Mouse (Mus musculus): ENCODE measurements around the gene Sdf2l1. TPM values are rescaled to one million over a fixed set of nuclear protein-coding genes. Genes with fewer than 3 reads are reported as not detected.
A peak's percentile ranks its signal among the peaks of the same experiment; 100 is the strongest.

The Sdf2l1 gene
- polyA plus RNA-seq, 1 experiment from 2014 or later, result 43.4 TPM

DNA sequence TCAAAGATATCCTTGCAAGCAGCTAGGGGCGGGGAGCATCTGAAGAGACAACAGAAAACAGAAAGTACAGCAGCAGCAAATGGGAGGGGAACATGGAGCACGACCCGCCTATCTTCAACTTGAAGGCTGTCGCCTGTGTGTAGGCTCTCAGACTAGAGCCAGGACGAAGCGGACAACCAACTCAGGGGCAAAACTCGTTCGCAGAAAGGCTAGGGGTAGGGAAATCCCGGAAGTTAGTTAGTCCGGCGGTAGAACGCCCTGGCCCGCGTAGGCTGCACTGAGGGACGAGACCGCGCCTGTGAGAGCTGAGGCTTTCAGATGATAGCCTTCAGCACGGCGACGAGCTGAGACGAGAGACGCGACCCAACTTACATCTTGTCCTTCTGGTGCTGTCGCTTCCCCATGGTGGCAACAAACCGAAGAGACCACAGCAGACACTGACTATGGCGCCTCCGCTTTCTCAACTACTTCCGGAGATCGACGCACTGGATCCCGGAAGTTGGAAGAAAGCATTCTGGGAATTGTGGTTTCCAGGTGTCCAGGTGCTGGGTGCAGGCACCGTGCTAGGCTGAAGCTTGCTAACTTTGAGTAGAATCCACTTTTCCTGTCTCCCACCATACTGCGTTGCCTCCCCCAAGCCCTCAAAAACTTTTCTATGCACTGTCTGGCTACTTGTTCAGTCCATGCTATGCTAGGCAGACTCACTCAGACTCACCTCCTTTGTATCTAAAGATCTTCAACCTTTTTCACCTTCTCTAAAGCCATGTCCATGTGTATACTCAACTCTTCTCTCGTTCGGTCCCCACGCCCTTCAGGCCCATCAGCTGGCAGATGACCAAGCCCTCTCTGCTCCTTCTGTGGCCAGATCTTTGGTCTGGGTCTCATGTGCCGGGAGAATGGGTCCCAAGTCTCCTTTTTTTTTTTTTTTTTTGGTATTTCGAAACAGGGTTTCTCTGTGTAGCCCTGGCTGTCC lies 21.1 kb downstream of the Sdf2l1 start, which contains the start of gene Ppil2:
Gene Ppil2 (minus strand): TSS at position 487 of the 973 bp plus-strand sequence.
- H3K4me1 ChIP-seq, result peaks cover 18% of the 10 kb centered on the region
- peaks cover 21% of the 10 kb centered on the region for H3K36me3 ChIP-seq
- no peaks in the 10 kb centered on the region for H3K9me3 ChIP-seq
- peak; percentile 83 for ATAC-seq (replicated peaks)
- peak within 1 kb of the TSS; percentile 62 for H3K4me2 ChIP-seq (replicated peaks)
- H3K9ac ChIP-seq (replicated peaks), result peak within 1 kb of the TSS; percentile 63
- H3K4me3 ChIP-seq, result peak within 1 kb of the TSS; percentile 79
- no peaks in the 10 kb centered on the region for H3K27me3 ChIP-seq
- 9% methylated on average over 38 of the region's 38 CpGs for WGBS
- H3K27ac ChIP-seq (replicated peaks), result peak within 1 kb of the TSS; percentile 67

DNA sequence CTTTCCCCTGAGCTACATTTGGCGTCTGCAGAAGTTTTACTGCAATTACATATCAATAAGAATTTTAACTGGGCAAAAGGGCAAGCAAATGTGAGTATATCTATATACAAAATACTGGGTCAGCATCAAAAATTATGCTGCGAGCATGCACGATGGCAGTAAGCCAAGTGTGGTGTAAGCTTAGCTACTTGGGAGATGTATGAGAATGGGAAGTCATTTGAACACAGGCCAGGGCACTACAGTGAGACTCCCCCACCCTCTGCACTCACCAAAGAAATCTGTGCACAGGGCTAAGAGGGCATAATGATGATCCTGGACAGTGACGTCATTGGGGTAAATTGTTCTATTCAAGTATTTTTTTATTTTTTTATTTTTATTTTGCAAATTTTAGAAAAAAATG lies 27.6 kb downstream of the Sdf2l1 start:
- WGBS, result 79% methylated on average over 4 of the region's 4 CpGs
- Histone ChIP-seq H3K4me3 (no peak overlapping the region), H3K27ac (replicated peaks) (no peak overlapping the region), H3K9ac (replicated peaks) (no peak overlapping the region), H3K4me1 (peaks cover 23% of the 10 kb centered on the region), H3K9me3 (no peaks in the 10 kb centered on the region), H3K36me3 (peaks cover 46% of the 10 kb centered on the region), H3K4me2 (replicated peaks) (no peak overlapping the region), H3K27me3 (no peaks in the 10 kb centered on the region)
- ATAC-seq (replicated peaks), result no peak

DNA sequence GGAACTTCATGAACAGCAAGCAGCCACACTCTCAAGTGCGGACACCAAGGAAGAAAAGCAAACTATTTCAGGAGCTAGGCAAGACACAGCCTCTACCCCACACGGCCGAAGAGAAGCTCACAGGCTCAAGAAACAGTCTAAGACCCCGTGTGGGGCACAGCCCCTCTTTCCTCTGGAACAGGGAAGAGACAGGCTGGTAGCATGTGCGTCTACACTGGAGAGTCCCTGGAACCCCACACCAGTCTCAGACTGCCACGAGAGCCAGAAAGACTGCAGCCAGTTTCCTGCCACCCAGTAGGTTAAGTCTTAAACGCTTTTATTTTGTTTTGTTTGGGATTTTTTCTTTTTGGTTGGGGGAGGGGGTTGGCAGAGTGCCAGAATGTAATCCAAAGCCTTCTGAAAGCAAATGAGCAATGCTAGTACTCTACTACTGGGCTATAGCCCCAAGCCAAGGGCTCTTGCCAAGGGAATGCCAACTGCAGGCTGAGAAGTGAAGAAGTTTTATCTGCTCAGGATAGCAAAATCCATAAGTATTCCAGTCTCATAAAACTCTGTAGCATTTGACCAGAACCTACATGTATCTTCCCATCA lies 29.5 kb downstream of the Sdf2l1 start:
- no peaks in the 10 kb centered on the region for H3K9me3 ChIP-seq
- peak; percentile 55; the same call in 1 of the 2 replicates for ATAC-seq (replicated peaks)
- H3K27ac ChIP-seq (replicated peaks), result no peak overlapping the region
- no peaks in the 10 kb centered on the region for H3K27me3 ChIP-seq
- no peak overlapping the region for H3K4me2 ChIP-seq (replicated peaks)
- no peak overlapping the region for H3K9ac ChIP-seq (replicated peaks)
- H3K4me1 ChIP-seq, result peaks cover 15% of the 10 kb centered on the region
- H3K36me3 ChIP-seq, result peaks cover 56% of the 10 kb centered on the region
- no peak overlapping the region for H3K4me3 ChIP-seq
- WGBS, result 44% methylated on average over 7 of the region's 7 CpGs

DNA sequence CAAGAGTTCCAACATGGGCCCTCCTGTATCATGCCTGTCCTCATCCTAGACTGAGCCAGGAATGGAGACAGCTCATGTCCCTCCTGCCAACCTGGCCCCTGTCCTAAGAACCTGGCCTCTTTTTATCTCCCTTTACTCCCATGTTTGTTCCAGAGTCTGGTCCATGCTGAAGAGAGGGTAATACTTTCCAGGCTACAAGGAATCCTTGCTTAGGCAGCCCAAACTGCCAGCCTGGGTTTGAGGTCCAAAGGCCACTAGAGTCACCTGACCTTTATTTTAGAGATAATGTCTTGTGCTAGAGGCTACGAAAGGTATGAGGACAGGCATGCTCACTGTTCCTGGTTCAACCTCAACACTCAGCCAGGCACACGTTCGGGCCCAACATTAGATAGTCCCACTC lies 35.2 kb downstream of the Sdf2l1 start:
- Histone ChIP-seq H3K9ac (replicated peaks) (no peak overlapping the region), H3K4me1 (no peaks in the 10 kb centered on the region), H3K4me2 (replicated peaks) (no peak overlapping the region), H3K27ac (replicated peaks) (no peak overlapping the region), H3K9me3 (no peaks in the 10 kb centered on the region), H3K4me3 (no peak overlapping the region), H3K27me3 (no peaks in the 10 kb centered on the region), H3K36me3 (peaks cover 79% of the 10 kb centered on the region)
- 95% methylated on average over 3 of the region's 3 CpGs for WGBS
- no peak for ATAC-seq (replicated peaks)

DNA sequence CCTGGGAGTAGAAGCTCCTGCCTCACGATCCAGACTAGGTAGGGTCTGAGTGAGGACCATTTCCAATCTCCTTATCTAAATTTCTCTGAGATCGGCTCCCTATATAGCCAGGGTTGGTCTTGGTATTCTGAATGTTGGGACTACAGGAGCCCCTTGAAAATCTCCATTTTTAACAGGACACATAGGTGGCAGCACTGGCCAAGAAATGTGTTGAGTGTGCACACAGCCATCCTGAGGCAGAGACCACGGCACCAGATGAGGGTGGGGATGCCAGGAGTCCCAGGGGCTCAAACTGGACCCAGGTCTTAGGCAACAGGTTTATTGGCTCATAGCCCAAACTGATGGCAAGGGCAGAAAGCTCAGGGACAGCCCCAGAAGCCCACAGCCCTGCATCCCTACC lies 43.8 kb downstream of the Sdf2l1 start:
- Histone ChIP-seq H3K9ac (replicated peaks) (no peak overlapping the region), H3K9me3 (no peaks in the 10 kb centered on the region), H3K36me3 (peaks cover 93% of the 10 kb centered on the region), H3K27ac (replicated peaks) (no peak overlapping the region), H3K27me3 (no peaks in the 10 kb centered on the region), H3K4me2 (replicated peaks) (no peak overlapping the region), H3K4me3 (no peak overlapping the region), H3K4me1 (no peaks in the 10 kb centered on the region)
- WGBS, result 66% methylated on average over 3 of the region's 3 CpGs
- ATAC-seq (replicated peaks), result no peak

DNA sequence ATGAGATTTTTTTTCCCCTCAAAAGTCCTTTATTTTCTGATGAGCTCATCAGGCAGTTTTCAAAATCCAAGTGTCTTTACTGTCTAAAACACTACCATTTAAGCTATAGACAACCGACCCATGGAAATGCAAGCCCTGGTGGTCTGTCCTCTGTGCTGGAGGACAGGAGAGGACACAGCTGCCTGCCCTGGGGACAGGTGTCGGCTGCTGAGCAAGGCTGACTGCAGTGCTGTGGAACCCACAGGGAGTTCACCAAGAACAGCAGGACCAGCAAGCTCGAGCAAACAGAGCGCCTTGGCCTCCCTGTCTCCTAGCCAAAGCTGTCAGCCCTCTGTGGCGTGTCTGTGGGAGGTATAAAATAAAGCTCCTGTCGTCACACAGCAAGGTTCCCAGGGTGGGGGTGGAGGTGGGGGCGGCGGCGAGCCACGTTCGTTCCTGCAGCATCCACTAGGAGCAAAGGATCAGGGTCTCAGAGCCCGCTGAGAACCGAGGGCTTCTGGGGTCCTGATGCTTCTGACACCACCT lies 45.5 kb downstream of the Sdf2l1 start:
- Histone ChIP-seq H3K4me3 (no peak overlapping the region), H3K4me2 (replicated peaks) (no peak overlapping the region), H3K36me3 (peaks cover 94% of the 10 kb centered on the region), H3K27ac (replicated peaks) (no peak overlapping the region), H3K27me3 (no peaks in the 10 kb centered on the region), H3K9ac (replicated peaks) (no peak overlapping the region), H3K9me3 (no peaks in the 10 kb centered on the region), H3K4me1 (no peaks in the 10 kb centered on the region)
- ATAC-seq (replicated peaks), result no peak
- 75% methylated on average over 13 of the region's 13 CpGs for WGBS

DNA sequence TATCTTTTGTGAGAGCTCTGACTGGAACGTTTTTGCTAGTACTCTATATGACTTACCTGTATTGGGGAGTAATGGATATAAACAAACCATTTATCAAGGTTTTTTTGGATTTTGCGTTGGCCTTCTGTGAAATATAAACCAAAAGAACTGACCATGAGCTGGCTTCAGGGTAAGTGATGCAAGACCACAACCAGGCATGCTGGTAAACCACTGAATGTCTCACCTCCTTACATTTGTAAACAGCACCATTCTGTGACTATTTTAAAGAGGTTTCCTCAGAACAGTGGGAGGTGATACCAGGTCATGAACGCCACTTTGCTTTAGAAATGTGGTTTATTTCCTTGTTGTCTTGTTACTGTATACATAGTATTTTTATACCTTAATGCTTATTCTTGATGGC lies 45.9 kb downstream of the Sdf2l1 start:
- H3K4me2 ChIP-seq (replicated peaks), result no peak overlapping the region
- H3K4me3 ChIP-seq, result no peak overlapping the region
- H3K9me3 ChIP-seq, result no peaks in the 10 kb centered on the region
- no peaks in the 10 kb centered on the region for H3K27me3 ChIP-seq
- WGBS, result 91% methylated on average over 3 of the region's 3 CpGs
- peaks cover 95% of the 10 kb centered on the region for H3K36me3 ChIP-seq
- no peaks in the 10 kb centered on the region for H3K4me1 ChIP-seq
- H3K9ac ChIP-seq (replicated peaks), result no peak overlapping the region
- ATAC-seq (replicated peaks), result no peak
- no peak overlapping the region for H3K27ac ChIP-seq (replicated peaks)

DNA sequence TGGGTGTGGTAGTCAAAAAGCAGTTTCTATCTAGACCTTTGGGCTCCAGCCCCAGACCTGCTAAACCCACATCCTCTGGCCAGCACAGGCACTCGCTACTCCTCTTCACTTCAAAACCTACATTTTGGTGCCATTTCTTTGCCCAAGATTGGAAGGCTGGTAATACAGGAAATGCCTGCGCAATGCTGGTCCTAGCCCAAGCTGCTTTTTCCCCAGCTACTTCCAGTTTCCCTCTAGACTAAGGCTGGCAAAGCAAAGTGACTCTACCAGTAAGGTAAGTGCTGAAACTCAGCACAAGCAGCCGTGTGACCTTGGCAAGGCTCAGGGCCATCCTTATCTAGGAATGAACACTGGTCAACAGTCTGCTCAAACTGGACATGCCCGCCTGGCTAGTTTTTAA lies 46.5 kb downstream of the Sdf2l1 start:
- no peak for ATAC-seq (replicated peaks)
- no peak overlapping the region for H3K27ac ChIP-seq (replicated peaks)
- 95% methylated on average over 4 of the region's 4 CpGs for WGBS
- H3K4me2 ChIP-seq (replicated peaks), result no peak overlapping the region
- H3K4me3 ChIP-seq, result no peak overlapping the region
- H3K4me1 ChIP-seq, result no peaks in the 10 kb centered on the region
- no peaks in the 10 kb centered on the region for H3K27me3 ChIP-seq
- H3K9ac ChIP-seq (replicated peaks), result no peak overlapping the region
- peaks cover 90% of the 10 kb centered on the region for H3K36me3 ChIP-seq
- no peaks in the 10 kb centered on the region for H3K9me3 ChIP-seq

DNA sequence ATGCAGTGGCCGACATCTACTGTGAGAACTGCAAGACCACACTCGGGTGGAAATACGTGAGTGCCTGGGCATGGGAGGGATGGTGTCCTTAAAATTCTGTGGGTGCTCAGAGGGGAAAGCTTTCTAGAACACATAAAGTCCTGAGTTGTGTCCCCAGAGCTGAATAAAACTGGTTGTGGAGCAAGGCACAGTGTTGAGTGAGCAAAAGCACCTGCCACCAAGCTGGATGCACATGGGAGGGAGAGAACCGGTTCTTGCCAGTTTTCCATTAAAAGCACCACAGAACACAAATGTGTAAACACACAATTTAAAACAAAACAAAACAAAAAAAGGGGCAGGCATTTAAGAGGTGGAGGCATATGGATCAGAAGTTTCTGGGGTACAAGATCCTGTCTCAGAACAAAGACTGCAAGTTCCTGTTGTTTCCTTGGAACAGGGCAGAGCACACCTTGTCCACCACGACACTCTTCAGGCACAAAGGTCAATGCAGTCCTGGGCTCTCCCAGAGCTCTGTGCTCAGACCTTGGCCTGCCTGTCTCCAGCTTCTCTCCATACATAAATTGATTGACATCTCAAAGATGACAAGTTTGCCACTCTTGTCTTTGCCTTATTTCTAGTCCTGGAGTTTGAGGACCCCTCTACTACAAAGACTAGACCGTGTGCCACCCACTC lies 49.9 kb downstream of the Sdf2l1 start:
- Histone ChIP-seq H3K9ac (replicated peaks) (no peak overlapping the region), H3K27ac (replicated peaks) (no peak overlapping the region), H3K4me3 (no peak overlapping the region), H3K9me3 (no peaks in the 10 kb centered on the region), H3K4me2 (replicated peaks) (no peak overlapping the region), H3K27me3 (no peaks in the 10 kb centered on the region), H3K4me1 (peaks cover 7% of the 10 kb centered on the region), H3K36me3 (peaks cover 80% of the 10 kb centered on the region)
- 95% methylated on average over 6 of the region's 6 CpGs for WGBS
- no peak for ATAC-seq (replicated peaks)

MicroRNA genes within 50 kb of the gene (microRNA counts, 519-probe panel; counts per million panel counts)
- microRNA mmu-miR-130b, result 3,700 counts per million, percentile 89 among the panel's probes with 10 or more counts
- 2,897 counts per million, percentile 69 among the panel's probes with 10 or more counts for microRNA mmu-miR-301b

Small RNA genes within 50 kb of the gene (microRNA-seq; reads per million reads assigned to microRNA genes)
- 5,271 reads per million, percentile 91 among the genes with 10 or more reads in this experiment for gene Mir130b
- 136 reads per million, percentile 57 among the genes with 10 or more reads in this experiment for gene Mir301b

Other genes with a start within 250 kb of the Sdf2l1 start
- 25.4 and 26.4 TPM in 2 replicates for gene Ppm1f, start 235.9 kb downstream of the Sdf2l1 start, polyA plus RNA-seq (2015; fragmentation: Nextera tagmentation; extraction: Ambion mirVana)
- gene Mapk1, start 149.0 kb downstream of the Sdf2l1 start, polyA plus RNA-seq (2015; fragmentation: Nextera tagmentation; extraction: Ambion mirVana), result 186 and 193 TPM in 2 replicates
- gene Ypel1, start 62.7 kb downstream of the Sdf2l1 start, polyA plus RNA-seq (2015; fragmentation: Nextera tagmentation; extraction: Ambion mirVana), result 181 and 183 TPM in 2 replicates
- 161 and 162 TPM in 2 replicates for gene Ppil2, start 21.1 kb downstream of the Sdf2l1 start, polyA plus RNA-seq (2015; fragmentation: Nextera tagmentation; extraction: Ambion mirVana)
- gene 2610318N02Rik, start 7.2 kb downstream of the Sdf2l1 start, polyA plus RNA-seq (2015; fragmentation: Nextera tagmentation; extraction: Ambion mirVana), result 27.1 and 30.1 TPM in 2 replicates
- gene Ydjc, start 12.2 kb upstream of the Sdf2l1 start, polyA plus RNA-seq (2015; fragmentation: Nextera tagmentation; extraction: Ambion mirVana), result 23.1 and 26.3 TPM in 2 replicates
- 1.3 TPM in 2 replicates for gene Ccdc116, start 14.8 kb upstream of the Sdf2l1 start, polyA plus RNA-seq (2015; fragmentation: Nextera tagmentation; extraction: Ambion mirVana)
- 307 and 318 TPM in 2 replicates for gene Ube2l3, start 70.3 kb upstream of the Sdf2l1 start, polyA plus RNA-seq (2015; fragmentation: Nextera tagmentation; extraction: Ambion mirVana)
- gene Rimbp3, start 76.2 kb upstream of the Sdf2l1 start, polyA plus RNA-seq (2015; fragmentation: Nextera tagmentation; extraction: Ambion mirVana), result 1.7 TPM in 2 replicates
- 8.6 and 8.8 TPM in 2 replicates for gene Hic2, start 101.2 kb upstream of the Sdf2l1 start, polyA plus RNA-seq (2015; fragmentation: Nextera tagmentation; extraction: Ambion mirVana)
- 23.6 and 24.0 TPM in 2 replicates for gene Tmem191c, start 143.7 kb upstream of the Sdf2l1 start, polyA plus RNA-seq (2015; fragmentation: Nextera tagmentation; extraction: Ambion mirVana)
- gene Serpind1, start 199.0 kb upstream of the Sdf2l1 start, polyA plus RNA-seq (2015; fragmentation: Nextera tagmentation; extraction: Ambion mirVana), result 1.0 and 1.8 TPM in 2 replicates

Data from forebrain, embryonic 15.5 days (tissue).